Mouse (Mus musculus): Measurements from ENCODE around the gene Gm5294. TPM values are rescaled to one million over a fixed set of nuclear protein-coding genes. Genes with fewer than 3 reads are reported as not detected.

Gm5294 gene
- polyA plus RNA-seq, 1 experiment from 2014 or later, result not detected

- Histone ChIP-seq H3K9ac (replicated peaks; ENCODE audit: low read depth, low read length) (no peak overlapping the region), H3K36me3 (ENCODE audit: control insufficient read depth, insufficient read depth, low read length) (no peaks in the 10 kb centered on the region), H3K27ac (ENCODE audit: low read length) (no peak overlapping the region), H3K4me3 (ENCODE audit: low read depth, low read length) (no peak overlapping the region), H3K4me1 (ENCODE audit: control insufficient read depth, insufficient read depth, low read length) (peaks cover 3% of the 10 kb centered on the region; the same call in 1 of the 2 replicates), H3K27me3 (ENCODE audit: control insufficient read depth, insufficient read depth, low read length) (no peaks in the 10 kb centered on the region), H3K9me3 (ENCODE audit: control insufficient read depth, low read depth, low read length) (no peaks in the 10 kb centered on the region), H3K4me2 (replicated peaks; ENCODE audit: low read depth, low read length) (no peak overlapping the region)
- 19% methylated on average over 6 of the region's 6 CpGs for WGBS
- no peak; the same call in 1 of the 2 replicates for ATAC-seq (ENCODE audit: insufficient number of reproducible peaks, insufficient read depth, low FRiP score, low read depth)
Observed at GRCm38 (mm10) chr5:138833406-138833805, 13.5 kb downstream of the Gm5294 start.

DNA sequence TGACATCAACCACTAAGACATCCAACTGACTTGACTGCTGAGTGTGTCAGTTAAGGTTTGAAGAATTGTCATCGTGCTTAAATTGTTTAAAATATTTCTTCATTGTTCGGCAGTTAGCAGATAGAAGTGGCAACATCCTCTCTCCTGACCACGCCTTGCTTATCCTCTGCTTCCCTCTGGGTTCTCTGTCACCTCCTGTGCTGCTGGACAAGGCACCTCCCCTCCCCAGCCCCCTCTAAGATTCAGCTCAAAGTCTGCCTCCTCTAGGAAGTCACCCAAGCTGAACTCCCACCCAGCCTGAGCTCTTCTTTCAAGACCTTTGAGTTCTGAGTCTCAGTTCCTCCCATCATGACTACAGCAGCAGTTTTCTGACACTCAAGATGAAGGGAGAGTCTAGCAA is 15.0 kb downstream of the Gm5294 start:
- Histone ChIP-seq H3K27ac (ENCODE audit: low read length) (no peak overlapping the region), H3K4me3 (ENCODE audit: low read depth, low read length) (no peak overlapping the region), H3K4me2 (replicated peaks; ENCODE audit: low read depth, low read length) (no peak overlapping the region), H3K27me3 (ENCODE audit: control insufficient read depth, insufficient read depth, low read length) (no peaks in the 10 kb centered on the region), H3K36me3 (ENCODE audit: control insufficient read depth, insufficient read depth, low read length) (no peaks in the 10 kb centered on the region), H3K9ac (replicated peaks; ENCODE audit: low read depth, low read length) (no peak overlapping the region), H3K4me1 (ENCODE audit: control insufficient read depth, insufficient read depth, low read length) (peaks cover 3% of the 10 kb centered on the region; the same call in 1 of the 2 replicates), H3K9me3 (ENCODE audit: control insufficient read depth, low read depth, low read length) (no peaks in the 10 kb centered on the region)
- no peak for ATAC-seq (ENCODE audit: insufficient number of reproducible peaks, insufficient read depth, low FRiP score, low read depth)
- WGBS, result 62% methylated on average over 3 of the region's 3 CpGs

DNA sequence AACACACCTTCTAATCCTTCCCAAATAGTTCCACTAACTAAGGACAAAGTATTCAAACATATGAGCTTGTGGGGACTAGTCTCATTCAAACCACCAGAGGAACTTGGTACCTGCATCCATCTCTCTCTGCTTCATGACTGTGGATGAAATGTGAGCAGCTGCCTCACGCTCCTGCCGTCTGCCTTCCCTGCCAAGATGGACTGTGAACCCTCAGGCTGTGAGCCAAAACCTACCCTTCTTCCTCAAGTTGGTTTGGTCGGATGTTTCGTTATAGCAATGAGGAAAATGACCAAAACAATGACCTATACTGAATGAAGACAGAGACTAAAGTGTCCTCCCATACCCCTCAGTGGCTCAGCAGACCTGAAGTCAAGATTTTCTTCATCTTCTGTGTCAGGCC is 21.1 kb downstream of the Gm5294 start:
- H3K4me1 ChIP-seq (ENCODE audit: control insufficient read depth, insufficient read depth, low read length), result no peaks in the 10 kb centered on the region
- ATAC-seq (ENCODE audit: insufficient number of reproducible peaks, insufficient read depth, low FRiP score, low read depth), result no peak
- H3K27me3 ChIP-seq (ENCODE audit: control insufficient read depth, insufficient read depth, low read length), result no peaks in the 10 kb centered on the region
- no peaks in the 10 kb centered on the region for H3K36me3 ChIP-seq (ENCODE audit: control insufficient read depth, insufficient read depth, low read length)
- no peak overlapping the region for H3K4me2 ChIP-seq (replicated peaks; ENCODE audit: low read depth, low read length)
- 93% methylated on average over 4 of the region's 4 CpGs for WGBS
- H3K9ac ChIP-seq (replicated peaks; ENCODE audit: low read depth, low read length), result no peak overlapping the region
- H3K4me3 ChIP-seq (ENCODE audit: low read depth, low read length), result no peak overlapping the region
- H3K27ac ChIP-seq (ENCODE audit: low read length), result no peak overlapping the region
- no peaks in the 10 kb centered on the region for H3K9me3 ChIP-seq (ENCODE audit: control insufficient read depth, low read depth, low read length)

- no peak for ATAC-seq (ENCODE audit: insufficient number of reproducible peaks, insufficient read depth, low FRiP score, low read depth)
- 59% methylated on average over 9 of the region's 9 CpGs for WGBS
- no peak overlapping the region for H3K27ac ChIP-seq (ENCODE audit: low read length)
- H3K4me1 ChIP-seq (ENCODE audit: control insufficient read depth, insufficient read depth, low read length), result no peaks in the 10 kb centered on the region
- H3K36me3 ChIP-seq (ENCODE audit: control insufficient read depth, insufficient read depth, low read length), result no peaks in the 10 kb centered on the region
- H3K4me2 ChIP-seq (replicated peaks; ENCODE audit: low read depth, low read length), result no peak overlapping the region
- no peak overlapping the region for H3K9ac ChIP-seq (replicated peaks; ENCODE audit: low read depth, low read length)
- no peaks in the 10 kb centered on the region for H3K27me3 ChIP-seq (ENCODE audit: control insufficient read depth, insufficient read depth, low read length)
- no peak overlapping the region for H3K4me3 ChIP-seq (ENCODE audit: low read depth, low read length)
- H3K9me3 ChIP-seq (ENCODE audit: control insufficient read depth, low read depth, low read length), result no peaks in the 10 kb centered on the region
Observed at GRCm38 (mm10) chr5:138843168-138843824, 23.4 kb downstream of the Gm5294 start.

GRCm38 (mm10) chr5:138846506-138846905 is 26.6 kb downstream of the Gm5294 start:
- Histone ChIP-seq H3K36me3 (ENCODE audit: control insufficient read depth, insufficient read depth, low read length) (no peaks in the 10 kb centered on the region), H3K27ac (ENCODE audit: low read length) (no peak overlapping the region), H3K27me3 (ENCODE audit: control insufficient read depth, insufficient read depth, low read length) (no peaks in the 10 kb centered on the region), H3K9ac (replicated peaks; ENCODE audit: low read depth, low read length) (no peak overlapping the region), H3K4me3 (ENCODE audit: low read depth, low read length) (no peak overlapping the region), H3K4me1 (ENCODE audit: control insufficient read depth, insufficient read depth, low read length) (peaks cover 2% of the 10 kb centered on the region; the same call in 1 of the 2 replicates), H3K9me3 (ENCODE audit: control insufficient read depth, low read depth, low read length) (no peaks in the 10 kb centered on the region), H3K4me2 (replicated peaks; ENCODE audit: low read depth, low read length) (no peak overlapping the region)
- ATAC-seq (ENCODE audit: insufficient number of reproducible peaks, insufficient read depth, low FRiP score, low read depth), result no peak
- 62% methylated on average over 4 of the region's 4 CpGs for WGBS

DNA sequence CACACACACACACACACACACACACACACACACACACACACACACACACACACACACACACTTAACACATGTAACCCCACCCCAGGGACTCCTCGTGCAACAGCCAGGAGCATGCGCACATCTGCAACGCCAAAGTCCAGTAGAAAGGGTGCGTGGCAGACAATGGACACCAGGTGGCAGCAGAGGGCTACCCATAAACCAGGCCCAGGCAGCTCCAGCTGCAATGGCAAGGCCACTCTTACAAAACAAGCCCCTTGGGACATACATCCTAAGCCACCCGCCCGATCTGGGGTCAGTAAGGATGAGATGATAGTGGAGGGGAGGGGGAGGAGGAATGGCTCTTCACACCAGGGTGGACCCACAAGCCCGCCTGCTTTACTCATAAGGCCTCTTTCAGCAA is 28.2 kb downstream of the Gm5294 start:
- Histone ChIP-seq H3K27me3 (ENCODE audit: control insufficient read depth, insufficient read depth, low read length) (no peaks in the 10 kb centered on the region), H3K9ac (replicated peaks; ENCODE audit: low read depth, low read length) (no peak overlapping the region), H3K27ac (ENCODE audit: low read length) (no peak overlapping the region), H3K36me3 (ENCODE audit: control insufficient read depth, insufficient read depth, low read length) (no peaks in the 10 kb centered on the region), H3K4me1 (ENCODE audit: control insufficient read depth, insufficient read depth, low read length) (peaks cover 2% of the 10 kb centered on the region; the same call in 1 of the 2 replicates), H3K4me2 (replicated peaks; ENCODE audit: low read depth, low read length) (no peak overlapping the region), H3K9me3 (ENCODE audit: control insufficient read depth, low read depth, low read length) (no peaks in the 10 kb centered on the region), H3K4me3 (ENCODE audit: low read depth, low read length) (no peak overlapping the region)
- 8% methylated on average over 7 of the region's 7 CpGs for WGBS
- ATAC-seq (ENCODE audit: insufficient number of reproducible peaks, insufficient read depth, low FRiP score, low read depth), result peak; percentile 38; the same call in 1 of the 2 replicates

DNA sequence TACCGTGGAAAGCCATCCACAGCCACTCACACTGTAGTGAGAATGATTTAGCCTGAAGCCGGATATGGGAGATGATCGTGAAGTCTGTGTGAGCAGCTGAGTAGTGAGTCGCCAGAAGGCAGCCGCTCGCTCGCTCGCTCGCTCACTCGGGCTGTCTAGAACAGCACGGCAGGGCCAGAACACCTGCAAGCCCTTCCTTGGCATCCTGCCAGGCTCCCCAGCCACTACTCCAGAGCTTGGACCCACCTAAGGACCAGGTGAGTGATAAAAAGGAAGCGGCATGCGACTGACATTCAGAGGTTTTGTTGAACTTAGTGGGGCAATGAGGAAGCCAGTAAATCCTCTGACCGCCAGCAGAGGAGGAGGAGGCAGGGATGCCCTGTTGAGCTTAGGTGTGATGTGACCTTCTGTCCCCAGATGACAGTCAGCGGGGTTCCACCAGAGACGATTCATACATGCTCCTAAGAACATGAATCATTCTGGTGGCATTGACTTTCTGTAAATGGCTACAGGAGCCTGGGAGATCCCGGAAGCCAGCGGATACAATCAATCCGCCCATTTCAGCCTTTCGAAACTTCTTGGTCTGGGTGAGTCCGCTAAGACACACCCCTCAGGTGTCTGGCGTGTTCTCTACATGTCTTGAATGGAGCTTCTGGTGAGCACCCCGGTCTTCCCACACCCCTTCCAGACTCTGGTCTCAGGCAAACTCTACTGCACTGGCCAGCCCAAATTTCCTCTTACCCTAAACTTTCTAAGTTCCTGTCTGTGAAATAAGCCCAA is 30.0 kb downstream of the Gm5294 start:
- peaks cover 2% of the 10 kb centered on the region; the same call in 1 of the 2 replicates for H3K4me1 ChIP-seq (ENCODE audit: control insufficient read depth, insufficient read depth, low read length)
- WGBS, result 59% methylated on average over 23 of the region's 23 CpGs
- no peaks in the 10 kb centered on the region for H3K36me3 ChIP-seq (ENCODE audit: control insufficient read depth, insufficient read depth, low read length)
- H3K27ac ChIP-seq (ENCODE audit: low read length), result no peak overlapping the region
- no peak for ATAC-seq (ENCODE audit: insufficient number of reproducible peaks, insufficient read depth, low FRiP score, low read depth)
- no peaks in the 10 kb centered on the region for H3K9me3 ChIP-seq (ENCODE audit: control insufficient read depth, low read depth, low read length)
- H3K4me2 ChIP-seq (replicated peaks; ENCODE audit: low read depth, low read length), result no peak overlapping the region
- no peaks in the 10 kb centered on the region for H3K27me3 ChIP-seq (ENCODE audit: control insufficient read depth, insufficient read depth, low read length)
- no peak overlapping the region for H3K4me3 ChIP-seq (ENCODE audit: low read depth, low read length)
- no peak overlapping the region for H3K9ac ChIP-seq (replicated peaks; ENCODE audit: low read depth, low read length)

DNA sequence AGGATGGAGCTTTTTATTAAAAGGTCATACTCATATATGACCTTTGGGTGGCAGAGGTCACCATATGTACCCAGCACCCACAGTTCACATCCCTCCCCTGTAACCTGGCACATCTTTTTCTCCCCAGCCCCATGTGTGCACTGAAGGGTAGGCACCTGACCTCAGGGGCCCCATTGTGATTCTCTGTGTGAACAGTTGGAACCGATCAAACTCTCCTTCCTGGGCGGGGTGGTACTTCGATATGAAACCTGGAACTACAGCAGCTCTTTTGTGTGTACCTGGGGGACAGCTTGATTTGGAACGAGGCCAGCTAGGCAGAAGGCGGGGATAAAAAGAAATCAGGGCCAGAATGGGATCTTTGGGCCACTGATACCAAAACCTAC is 30.6 kb downstream of the Gm5294 start:
- Histone ChIP-seq H3K9me3 (ENCODE audit: control insufficient read depth, low read depth, low read length) (no peaks in the 10 kb centered on the region), H3K9ac (replicated peaks; ENCODE audit: low read depth, low read length) (no peak overlapping the region), H3K27me3 (ENCODE audit: control insufficient read depth, insufficient read depth, low read length) (no peaks in the 10 kb centered on the region), H3K36me3 (ENCODE audit: control insufficient read depth, insufficient read depth, low read length) (no peaks in the 10 kb centered on the region), H3K4me1 (ENCODE audit: control insufficient read depth, insufficient read depth, low read length) (peaks cover 2% of the 10 kb centered on the region; the same call in 1 of the 2 replicates), H3K4me2 (replicated peaks; ENCODE audit: low read depth, low read length) (no peak overlapping the region), H3K4me3 (ENCODE audit: low read depth, low read length) (no peak overlapping the region), H3K27ac (ENCODE audit: low read length) (no peak overlapping the region)
- 0 out of 2 replicates have a peak, but pooled peaks have one; percentile 56 for ATAC-seq (ENCODE audit: insufficient number of reproducible peaks, insufficient read depth, low FRiP score, low read depth)
- WGBS, result 66% methylated on average over 5 of the region's 5 CpGs

Measured in stomach, embryonic 14.5 days (tissue).